Comparison of ENCODE assay signal across 22 mouse cellular contexts in genomic region chr7:126518261-126518941, GRCm38 (mm10). TPM values are rescaled to one million over a fixed set of nuclear protein-coding genes. Genes with fewer than 3 reads are reported as not detected.
"Had no signal": no experiment of that assay in that cellular context is flagged by ENCODE, and none has a peak within 500 bp of the region (broad histone marks: within the 10 kb centered on the region; RNA-seq: fewer than 3 reads in every experiment).

No protein-coding gene starts in this region.

- H3K9me3 ChIP-seq: limb, embryonic 10.5 days; limb, embryonic 13.5 days; liver, embryonic 13.5 days; midbrain, embryonic 10.5 days; neural tube, embryonic 12.5 days; neural tube, embryonic 15.5 days; stomach, embryonic 15.5 days had no signal

- H3K36me3 ChIP-seq: limb, embryonic 10.5 days; limb, embryonic 13.5 days; liver, embryonic 13.5 days; midbrain, embryonic 10.5 days; neural tube, embryonic 12.5 days; neural tube, embryonic 15.5 days; stomach, embryonic 15.5 days had no signal

- H3K4me3 ChIP-seq: layer of hippocampus, adult 2 months; limb, embryonic 10.5 days; limb, embryonic 13.5 days; liver, embryonic 13.5 days; midbrain, embryonic 10.5 days; neural tube, embryonic 12.5 days; neural tube, embryonic 15.5 days; stomach, embryonic 15.5 days had no signal

- H3K27ac ChIP-seq: kidney, postnatal 0 days; layer of hippocampus, adult 2 months; limb, embryonic 10.5 days; limb, embryonic 13.5 days; liver, embryonic 13.5 days; macrophage; midbrain, embryonic 10.5 days; neural tube, embryonic 12.5 days; neural tube, embryonic 15.5 days; stomach, embryonic 15.5 days had no signal

- H3K27me3 ChIP-seq: neural tube, embryonic 12.5 days; neural tube, embryonic 15.5 days; stomach, embryonic 15.5 days had no signal

- DNase-seq: kidney, adult 2 months; kidney, postnatal 25 days; layer of hippocampus, adult 9-11 months; liver; liver, embryonic 13.5 days; lung, embryonic 14.5 days; midbrain, embryonic 14.5 days; right cerebral cortex, adult 18-20 months; right cerebral cortex, postnatal 14 days; right cerebral cortex, postnatal 4 days; spleen, adult 18-20 months; thymus, adult 18-20 months; thymus, postnatal 36 days had no signal

- H3K4me2 ChIP-seq: limb, embryonic 13.5 days; liver, embryonic 13.5 days; lung, embryonic 14.5 days; neural tube, embryonic 12.5 days; neural tube, embryonic 15.5 days; stomach, embryonic 15.5 days had no signal

- H3K4me1 ChIP-seq: limb, embryonic 10.5 days; limb, embryonic 13.5 days; liver, embryonic 13.5 days; neural tube, embryonic 12.5 days; neural tube, embryonic 15.5 days; stomach, embryonic 15.5 days had no signal

- H3K9ac ChIP-seq: limb, embryonic 13.5 days; liver, embryonic 13.5 days; lung, embryonic 14.5 days; neural tube, embryonic 12.5 days; neural tube, embryonic 15.5 days; stomach, embryonic 15.5 days had no signal

RNA-seq across cellular contexts. Expression of gene Atp2a1, which starts 55.5 kb away (rescaled TPM):
- polyA plus RNA-seq: lung, embryonic 14.5 days; macrophage had no signal
